Mouse (Mus musculus) kidney, embryonic 16.5 days (tissue): ENCODE measurements around the gene Fbln7. TPM values are rescaled to one million over a fixed set of nuclear protein-coding genes. Genes with fewer than 3 reads are reported as not detected.

ENCODE experiments used
- ATAC-seq: fragments of 200-750 bp; cut with Nextera tagmentation; 2 replicates; pipeline ENCODE4 v1.8.0; 2017; ENCODE audit warnings: moderate TSS enrichment; ENCODE audit not compliant: low FRiP score, low TSS enrichment
- H3K27ac ChIP-seq: fragments of 300-500 bp; sonication (generic); 2 replicates; pipeline ENCODE4 v1.5.1; 2014; ENCODE audit warnings: low read length
- H3K27me3 ChIP-seq: fragments of 300-500 bp; sonication (generic); 2 replicates; pipeline ENCODE4 v1.6.1; 2014; ENCODE audit warnings: low read length, control low read depth, mixed read lengths; ENCODE audit not compliant: insufficient read depth
- H3K36me3 ChIP-seq: fragments of 300-500 bp; sonication (generic); 2 replicates; pipeline ENCODE4 v1.6.1; 2014; ENCODE audit warnings: low read length, control low read depth, mixed read lengths; ENCODE audit not compliant: insufficient read depth
- H3K4me1 ChIP-seq: fragments of 300-500 bp; sonication (generic); 2 replicates; pipeline ENCODE4 v1.6.1; 2014; ENCODE audit warnings: low read length, control low read depth, mixed read lengths; ENCODE audit not compliant: insufficient read depth
- H3K4me2 ChIP-seq: fragments of 300-500 bp; sonication (generic); replicated peaks from 2 replicates; pipeline ENCODE4 v1.6.1; 2014; ENCODE audit warnings: low read depth, low read length
- H3K4me3 ChIP-seq: fragments of 300-500 bp; sonication (generic); 2 replicates; pipeline ENCODE4 v1.5.1; 2014; ENCODE audit warnings: mild to moderate bottlenecking, low read length
- H3K9ac ChIP-seq: fragments of 300-500 bp; sonication (generic); replicated peaks from 2 replicates; pipeline ENCODE4 v1.6.1; 2014; ENCODE audit warnings: low read length
- H3K9me3 ChIP-seq: fragments of 300-500 bp; sonication (generic); 2 replicates; pipeline ENCODE4 v1.6.1; 2016; ENCODE audit warnings: low read length, control low read depth
- whole genome bisulfite sequencing: fragments of 180-500 bp; shearing (Covaris S2); extraction: QIAGEN DNeasy Blood & Tissue Kit; methylation state at CpG from one replicate; pipeline ENCODE4 v1.1.7; 2014; 5-methylcytosine and 5-hydroxymethylcytosine counted together
- polyA plus RNA-seq: library from polyadenylated mRNA; unstranded; fragments of >200 nt; fragmentation: Nextera tagmentation; extraction: Ambion mirVana; gene quantifications from 2 replicates; pipeline ENCODE4 v1.2.1, GENCODE M21; 2015

The Fbln7 gene
- polyA plus RNA-seq, 1 experiment from 2014 or later, result 8.1 TPM

DNA sequence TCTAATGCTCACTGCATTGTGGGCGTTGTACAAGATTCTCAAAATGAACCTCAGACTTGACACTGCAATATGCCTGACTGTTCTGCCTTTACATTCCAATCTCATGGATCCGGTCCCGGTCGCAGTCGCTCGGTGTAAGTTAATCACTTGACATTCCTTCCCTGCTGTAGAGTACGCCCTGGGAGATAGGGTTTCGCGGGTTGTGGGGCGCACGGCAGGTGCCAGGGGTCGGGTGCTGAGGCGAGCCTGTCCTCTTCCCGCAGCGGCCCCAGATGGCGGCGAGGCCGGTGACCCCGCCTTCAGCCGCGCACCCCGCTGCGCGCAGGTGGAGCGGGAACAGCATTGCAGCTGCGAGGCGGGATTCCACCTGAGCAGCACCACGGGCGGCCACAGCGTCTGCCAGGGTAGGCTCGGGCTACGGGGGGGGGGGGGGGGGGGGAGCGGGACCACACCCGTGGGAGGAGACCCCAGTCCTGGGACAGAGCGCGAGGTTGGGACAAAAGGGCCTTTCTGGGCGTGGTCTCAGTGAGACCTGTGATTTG, 29.5 kb downstream of the Fbln7 start:
- H3K4me2 ChIP-seq, result peak overlapping the region; percentile 70
- H3K27me3 ChIP-seq, result no peaks in the 10 kb centered on the region
- H3K4me3 ChIP-seq, result peak overlapping the region; percentile 48
- WGBS, result 5% methylated on average over 26 of the region's 37 CpGs
- peaks cover 21% of the 10 kb centered on the region for H3K4me1 ChIP-seq
- H3K9ac ChIP-seq, result peak overlapping the region; percentile 56; the same call in 1 of the 2 replicates
- H3K9me3 ChIP-seq, result peaks cover 4% of the 10 kb centered on the region; the same call in 1 of the 2 replicates
- no peak overlapping the region for H3K27ac ChIP-seq
- peak; percentile 50; the same call in 1 of the 2 replicates for ATAC-seq
- no peaks in the 10 kb centered on the region for H3K36me3 ChIP-seq

DNA sequence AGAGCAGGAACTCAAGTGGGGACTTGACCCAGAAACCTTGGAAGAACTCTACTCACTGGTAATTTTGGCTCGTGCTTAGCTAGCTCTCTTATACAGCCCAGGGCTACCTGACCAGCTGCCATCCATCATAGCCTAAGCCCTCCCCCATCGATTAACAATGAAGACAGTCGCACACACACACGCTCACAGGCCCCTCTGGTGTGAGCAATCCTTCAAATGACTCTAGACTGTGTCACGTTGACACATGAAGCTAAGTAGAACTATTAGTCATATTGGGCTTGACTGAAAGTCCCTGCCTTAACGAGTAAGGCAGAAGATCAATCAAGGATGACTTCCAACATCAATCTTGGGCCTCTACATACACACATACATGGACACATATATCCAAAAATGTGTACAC, 40.1 kb downstream of the Fbln7 start:
- H3K4me1 ChIP-seq, result no peaks in the 10 kb centered on the region
- H3K4me2 ChIP-seq, result no peak overlapping the region
- no peaks in the 10 kb centered on the region for H3K36me3 ChIP-seq
- no peaks in the 10 kb centered on the region for H3K27me3 ChIP-seq
- WGBS, result 77% methylated on average over 6 of the region's 6 CpGs
- no peak for ATAC-seq
- H3K9ac ChIP-seq, result no peak overlapping the region
- no peak overlapping the region for H3K4me3 ChIP-seq
- H3K27ac ChIP-seq, result no peak overlapping the region
- H3K9me3 ChIP-seq, result peaks cover 7% of the 10 kb centered on the region

DNA sequence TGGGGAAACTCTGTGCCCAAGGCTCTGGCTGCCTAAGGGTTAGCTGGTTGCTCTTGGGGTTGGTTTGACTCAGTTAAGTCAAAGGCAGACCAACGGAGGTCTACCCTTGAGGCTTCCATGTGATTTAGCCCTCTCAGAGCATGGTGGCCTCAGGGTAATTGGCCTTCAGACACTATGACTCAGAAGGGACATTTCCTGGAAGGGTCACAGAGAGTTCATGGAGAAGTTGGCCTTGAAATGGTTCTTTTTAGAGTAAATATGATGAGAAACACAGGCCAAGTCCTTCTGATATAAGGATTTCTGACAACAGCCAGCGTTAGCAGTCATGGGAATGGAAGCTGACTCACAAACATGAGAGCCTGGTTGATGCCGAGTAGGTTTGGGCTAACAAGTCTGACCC, 40.9 kb downstream of the Fbln7 start:
- H3K36me3 ChIP-seq, result no peaks in the 10 kb centered on the region
- H3K4me1 ChIP-seq, result no peaks in the 10 kb centered on the region
- ATAC-seq, result no peak
- peaks cover 7% of the 10 kb centered on the region for H3K9me3 ChIP-seq
- no peaks in the 10 kb centered on the region for H3K27me3 ChIP-seq
- H3K4me2 ChIP-seq, result no peak overlapping the region
- no peak overlapping the region for H3K27ac ChIP-seq
- no peak overlapping the region for H3K9ac ChIP-seq
- no peak overlapping the region for H3K4me3 ChIP-seq
- 73% methylated on average over 3 of the region's 3 CpGs for WGBS

DNA sequence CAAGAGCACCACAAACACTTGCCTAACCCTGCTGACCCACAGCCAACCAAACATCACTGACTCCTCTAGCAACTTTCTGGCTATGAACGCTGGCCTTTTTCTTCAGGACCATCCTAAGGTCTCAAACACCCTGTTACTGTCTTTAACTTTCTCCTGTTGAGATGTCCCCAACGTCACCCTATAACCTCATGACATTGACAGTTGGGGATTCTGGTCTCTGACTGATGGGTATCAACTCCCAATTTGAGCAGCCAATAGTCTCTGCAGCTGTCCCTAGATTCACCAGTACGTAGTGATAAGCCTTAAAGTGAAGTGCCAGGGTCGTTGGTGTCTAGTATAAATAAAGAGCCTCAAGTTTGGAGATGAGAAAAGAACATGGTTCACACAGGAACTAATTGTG, 52.2 kb downstream of the Fbln7 start:
- H3K9ac ChIP-seq, result no peak overlapping the region
- no peaks in the 10 kb centered on the region for H3K4me1 ChIP-seq
- no peak overlapping the region for H3K4me3 ChIP-seq
- WGBS, result 82% methylated on average over 4 of the region's 4 CpGs
- H3K36me3 ChIP-seq, result no peaks in the 10 kb centered on the region
- no peak overlapping the region for H3K4me2 ChIP-seq
- no peaks in the 10 kb centered on the region for H3K27me3 ChIP-seq
- no peak overlapping the region for H3K27ac ChIP-seq
- ATAC-seq, result no peak
- H3K9me3 ChIP-seq, result no peaks in the 10 kb centered on the region

- Histone ChIP-seq H3K27me3 (no peaks in the 10 kb centered on the region), H3K4me3 (no peak overlapping the region), H3K9ac (no peak overlapping the region), H3K4me2 (no peak overlapping the region), H3K9me3 (no peaks in the 10 kb centered on the region), H3K36me3 (no peaks in the 10 kb centered on the region), H3K27ac (no peak overlapping the region), H3K4me1 (no peaks in the 10 kb centered on the region)
- WGBS, result 79% methylated on average over 3 of the region's 3 CpGs
- ATAC-seq, result no peak
Measured at GRCm38 (mm10) chr2:128916528-128916927, 53.7 kb downstream of the Fbln7 start.

DNA sequence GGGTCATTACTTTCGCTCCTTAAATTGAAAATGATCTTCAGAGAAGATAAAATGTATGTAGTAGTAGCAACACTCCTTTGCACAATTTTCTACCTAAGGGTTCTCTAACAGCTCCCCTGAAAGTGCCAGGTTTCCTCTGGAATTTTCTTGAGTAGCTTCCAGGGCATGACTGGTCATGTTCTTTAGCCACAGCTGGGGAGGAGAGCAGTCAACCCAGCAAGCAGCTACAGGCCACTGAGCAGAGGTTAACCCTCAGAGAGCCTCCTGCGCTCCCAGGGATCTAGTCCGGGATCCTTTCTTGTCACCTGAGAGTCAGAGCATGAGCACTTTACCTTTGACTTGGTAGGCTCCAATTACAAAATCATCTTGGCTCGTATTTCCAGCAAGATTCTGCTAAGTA, 62.0 kb downstream of the Fbln7 start:
- no peaks in the 10 kb centered on the region for H3K27me3 ChIP-seq
- H3K36me3 ChIP-seq, result peaks cover 11% of the 10 kb centered on the region
- ATAC-seq, result no peak
- no peak overlapping the region for H3K9ac ChIP-seq
- no peaks in the 10 kb centered on the region for H3K4me1 ChIP-seq
- no peak overlapping the region for H3K27ac ChIP-seq
- 59% methylated on average over 4 of the region's 4 CpGs for WGBS
- H3K4me2 ChIP-seq, result no peak overlapping the region
- H3K9me3 ChIP-seq, result no peaks in the 10 kb centered on the region
- H3K4me3 ChIP-seq, result no peak overlapping the region

- 90% methylated on average over 3 of the region's 3 CpGs for WGBS
- peaks cover 21% of the 10 kb centered on the region for H3K36me3 ChIP-seq
- no peak overlapping the region for H3K9ac ChIP-seq
- H3K4me3 ChIP-seq, result no peak overlapping the region
- no peaks in the 10 kb centered on the region for H3K9me3 ChIP-seq
- no peaks in the 10 kb centered on the region for H3K4me1 ChIP-seq
- ATAC-seq, result no peak
- H3K4me2 ChIP-seq, result no peak overlapping the region
- no peaks in the 10 kb centered on the region for H3K27me3 ChIP-seq
- no peak overlapping the region for H3K27ac ChIP-seq
Measured at GRCm38 (mm10) chr2:128928446-128928845, 65.7 kb downstream of the Fbln7 start.

GRCm38 (mm10) chr2:128930704-128931103, 67.9 kb downstream of the Fbln7 start:
- Histone ChIP-seq H3K4me1 (no peaks in the 10 kb centered on the region), H3K4me3 (no peak overlapping the region), H3K4me2 (no peak overlapping the region), H3K9me3 (no peaks in the 10 kb centered on the region), H3K36me3 (peaks cover 24% of the 10 kb centered on the region), H3K9ac (no peak overlapping the region), H3K27ac (no peak overlapping the region), H3K27me3 (no peaks in the 10 kb centered on the region)
- ATAC-seq, result no peak

- Histone ChIP-seq H3K27me3 (no peaks in the 10 kb centered on the region), H3K27ac (no peak overlapping the region), H3K4me2 (no peak overlapping the region), H3K36me3 (peaks cover 13% of the 10 kb centered on the region; the same call in 1 of the 2 replicates), H3K4me3 (no peak overlapping the region), H3K9me3 (no peaks in the 10 kb centered on the region), H3K4me1 (no peaks in the 10 kb centered on the region), H3K9ac (no peak overlapping the region)
- WGBS, result 85% methylated on average over 3 of the region's 3 CpGs
- no peak for ATAC-seq
Measured at GRCm38 (mm10) chr2:128936256-128936655, 73.5 kb downstream of the Fbln7 start.

- ATAC-seq, result peak; percentile 94
- Histone ChIP-seq H3K4me2 (peak within 1 kb of the TSS; percentile 77), H3K9me3 (no peaks in the 10 kb centered on the region), H3K4me3 (peak within 1 kb of the TSS; percentile 82), H3K36me3 (peaks cover 3% of the 10 kb centered on the region; the same call in 1 of the 2 replicates), H3K4me1 (peaks cover 5% of the 10 kb centered on the region), H3K9ac (peak within 1 kb of the TSS; percentile 76), H3K27ac (peak within 1 kb of the TSS; percentile 91), H3K27me3 (no peaks in the 10 kb centered on the region)
- 1% methylated on average over 65 of the region's 65 CpGs for WGBS
Measured at GRCm38 (mm10) chr2:128943538-128944528, 81.1 kb downstream of the Fbln7 start, which contains the start of gene Zc3h8. Gene Zc3h8 (minus strand): TSS chr2:128944077.
